ENCODE assay signal across 14 mouse cellular contexts in genomic region chr13:12806496-12806895, GRCm38 (mm10). TPM values are rescaled to one million over a fixed set of nuclear protein-coding genes. Genes with fewer than 3 reads are reported as not detected.
DNase-seq lines count a peak whose midpoint lies in the region; ATAC-seq and TF ChIP-seq lines count a peak whose summit lies in the region.
"Not testable (repeated sequence)": the region's sequence is repeated elsewhere in the genome, so short reads cannot be mapped to it uniquely, and the experiment has no call there.
"Had no signal": no experiment of that assay in that cellular context is flagged by ENCODE, and none has a peak within 500 bp of the region (broad histone marks: within the 10 kb centered on the region; RNA-seq: fewer than 3 reads in every experiment).

No protein-coding gene starts in this region.

- H3K4me2 ChIP-seq in hindbrain, embryonic 11.5 days (replicated peaks; ENCODE audit: low read depth, low read length); midbrain, embryonic 11.5 days; myocyte (ENCODE audit: low read depth): not testable (repeated sequence)

- H3K36me3 ChIP-seq in C2C12 (ENCODE audit: control insufficient read depth, insufficient read depth); hindbrain, embryonic 11.5 days (ENCODE audit: control insufficient read depth, insufficient read depth, low read length); midbrain, embryonic 11.5 days (ENCODE audit: control insufficient read depth, insufficient read depth, low read length); myocyte (ENCODE audit: control insufficient read depth, insufficient read depth): not testable (repeated sequence)

- 64% methylated on average over 3 of the region's 4 CpGs for WGBS in hindbrain, embryonic 11.5 days
- WGBS in midbrain, embryonic 11.5 days, result 63% methylated on average over 3 of the region's 4 CpGs

- H3K27ac ChIP-seq in hindbrain, embryonic 11.5 days (ENCODE audit: low read depth, low read length); midbrain, embryonic 11.5 days (ENCODE audit: low read depth, low read length): not testable (repeated sequence)

- not testable (repeated sequence) for H3ac ChIP-seq in C2C12 (ENCODE audit: control insufficient read depth, insufficient read length, low read depth); myocyte (ENCODE audit: control insufficient read depth, insufficient read length)

- H3K9me3 ChIP-seq in hindbrain, embryonic 11.5 days (ENCODE audit: control insufficient read depth, low read length); midbrain, embryonic 11.5 days (ENCODE audit: control insufficient read depth, low read length): not testable (repeated sequence)

- TF ChIP-seq POLR2A in myocyte (IDR thresholded peaks at IDR 0.05; ENCODE audit: insufficient read length, low read depth), result not testable (repeated sequence)

- 0 out of 2 replicates have a peak, but pooled peaks have one; percentile 8 for ATAC-seq in hindbrain, embryonic 11.5 days (ENCODE audit: low FRiP score)
- 0 out of 2 replicates have a peak, but pooled peaks have one; percentile 15 for ATAC-seq in midbrain, embryonic 11.5 days (ENCODE audit: low FRiP score)

- not testable (repeated sequence) for TF ChIP-seq CTCF in C2C12 (IDR thresholded peaks at IDR 0.05; ENCODE audit: control insufficient read depth, insufficient read depth, insufficient read length)

- H3K4me1 ChIP-seq in hindbrain, embryonic 11.5 days (replicated peaks; ENCODE audit: control insufficient read depth, insufficient read depth, low read length); midbrain, embryonic 11.5 days (ENCODE audit: control insufficient read depth, insufficient read depth, low read length): not testable (repeated sequence)

- H3K9ac ChIP-seq in hindbrain, embryonic 11.5 days (ENCODE audit: low read depth, low read length); midbrain, embryonic 11.5 days (ENCODE audit: low read length): not testable (repeated sequence)

- not testable (repeated sequence) for H3K79me2 ChIP-seq in C2C12 (ENCODE audit: control insufficient read depth, insufficient read depth); myocyte (ENCODE audit: control insufficient read depth, insufficient read depth)

- DNase-seq in heart, adult 11 months, result peak; percentile 82
- DNase-seq in hindbrain, embryonic 11.5 days (ENCODE audit: low spot score); midbrain, embryonic 11.5 days (ENCODE audit: low spot score, missing footprints): not testable (repeated sequence)

- H3K4me3 ChIP-seq in C2C12 (ENCODE audit: insufficient read depth, poor library complexity, severe bottlenecking); hindbrain, embryonic 11.5 days (ENCODE audit: low read depth, low read length); midbrain, embryonic 11.5 days (ENCODE audit: low read depth, low read length); myocyte: not testable (repeated sequence)

- H3K79me3 ChIP-seq in C2C12 (ENCODE audit: low read depth), result not testable (repeated sequence)

- not testable (repeated sequence) for H3K27me3 ChIP-seq in C2C12 (ENCODE audit: control insufficient read depth, insufficient read depth, insufficient read length); hindbrain, embryonic 11.5 days (ENCODE audit: control insufficient read depth, insufficient read depth, low read length); midbrain, embryonic 11.5 days (ENCODE audit: control insufficient read depth, insufficient read depth, low read length); myocyte (ENCODE audit: control insufficient read depth, insufficient read depth, insufficient read length)

TF ChIP-seq in C2C12, 6 proteins besides CTCF, POLR2A, EP300 and RAD21:
- peak; percentile 14 for TF ChIP-seq MYOD1 (IDR thresholded peaks at IDR 0.05; ENCODE audit: control insufficient read depth, insufficient read length, low read depth)
- peak; percentile 15 for TF ChIP-seq CEBPB (IDR thresholded peaks at IDR 0.05; ENCODE audit: low read depth)

TF ChIP-seq in myocyte, 11 proteins besides CTCF, POLR2A, EP300 and RAD21:
- TF ChIP-seq TCF12 (IDR thresholded peaks at IDR 0.05; ENCODE audit: insufficient read depth, poor library complexity, severe bottlenecking), result peak; percentile 50
- 0 out of 2 replicates have a peak, but pooled peaks have one; percentile 29 for TF ChIP-seq CEBPB (IDR thresholded peaks at IDR 0.05; ENCODE audit: insufficient read depth, poor library complexity, severe bottlenecking)

RNA-seq across cellular contexts. Expression of gene Prl2c3, which starts 6.6 kb away (rescaled TPM):
- polyA plus RNA-seq in C2C12 (2012; fragmentation: generic; extraction: Trizol) (53.6 TPM), myocyte (2012; fragmentation: generic; extraction: Trizol) (0.95 TPM)
- polyA plus RNA-seq in hindbrain, embryonic 11.5 days (2014; fragmentation: Nextera tagmentation; extraction: Ambion mirVana), result 0.42 and 0.62 TPM in 2 replicates
- polyA plus RNA-seq in midbrain, embryonic 11.5 days (2014; fragmentation: Nextera tagmentation; extraction: Ambion mirVana), result 0.50 TPM in 1 of 2 replicates, not detected in the other
- polyA plus RNA-seq: activated CD4-positive, CD25-positive, alpha-beta regulatory T cell, adult 4 months; cortical plate, adult 2 months; embryonic facial prominence, embryonic 10.5 days; embryonic facial prominence, embryonic 12.5 days; embryonic facial prominence, embryonic 14.5 days; forebrain, embryonic 13.5 days; forebrain, embryonic 15.5 days; forebrain, postnatal 0 days; G1E had no signal

Comparison
In these comparisons a context has a peak if more than half of its experiments do, and no peak if none do; other contexts are left out.
1. RNA of gene Prl2c3, which starts 6.6 kb away (polyA plus RNA-seq): 53.6 TPM in C2C12 (single experiment); 0.95 TPM in myocyte (single experiment), 0.42 to 0.62 TPM in hindbrain, embryonic 11.5 days and 0.50 TPM in midbrain, embryonic 11.5 days; every median in the first group is over 10 times any median in the second.